Mouse (Mus musculus) adrenal gland, postnatal 36 days (tissue): ENCODE results near the gene Hdac9. TPM values are rescaled to one million over a fixed set of nuclear protein-coding genes. Genes with fewer than 3 reads are reported as not detected.

Experiments
- DNase-seq, 2 experiments: peaks; one replicate each; pipeline ENCODE4 v3.0.0; 2021; ENCODE audit warnings: mixed read lengths in 1 of 2
- total RNA-seq, 2 experiments: library from RNA; stranded (reverse); gene quantifications; 2 replicates each; pipeline ENCODE4 v1.2.3; 2021

Gene Hdac9
- total RNA-seq, 2 experiments from 2014 or later, result 0.99 to 1.0 TPM

DNA sequence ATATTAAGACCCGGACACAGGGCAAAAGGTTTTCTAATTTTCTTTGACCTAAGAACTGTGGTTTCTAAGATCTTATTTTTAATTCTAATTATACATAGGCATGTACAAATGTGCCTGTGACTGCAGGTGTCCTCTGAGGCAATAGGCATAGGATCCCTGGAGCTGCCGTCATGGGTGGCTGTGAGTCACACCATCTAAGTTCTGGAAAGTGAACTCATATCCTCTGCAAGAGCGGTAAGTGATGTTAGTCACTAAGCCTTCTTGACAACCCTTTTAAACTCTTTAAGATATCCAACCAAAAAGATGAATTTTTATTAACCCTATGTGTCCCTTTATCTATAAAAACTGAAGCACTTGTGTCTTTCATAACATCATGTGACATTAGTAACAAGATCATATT lies 304.4 kb downstream of the Hdac9 start:
- DNase-seq, result no peak

DNA sequence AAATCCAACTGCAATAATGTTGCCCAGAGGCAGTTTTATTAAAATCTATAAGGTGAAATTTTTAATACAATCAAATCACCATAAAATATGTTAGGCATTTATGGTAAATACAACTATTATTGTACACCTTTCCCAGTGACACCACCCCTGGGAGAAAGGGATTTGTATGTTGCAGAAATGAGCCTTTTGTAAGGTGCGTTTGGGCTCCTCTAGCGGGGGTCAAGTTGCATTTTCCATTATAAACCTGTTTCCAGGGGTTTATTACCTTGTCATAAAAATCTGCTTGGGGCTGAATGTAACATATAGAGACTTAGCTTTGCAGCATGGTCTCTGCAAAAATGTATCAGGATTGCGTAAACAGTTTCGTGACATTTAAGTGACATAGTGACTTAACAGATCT lies 312.4 kb downstream of the Hdac9 start:
- DNase-seq, result no peak

DNA sequence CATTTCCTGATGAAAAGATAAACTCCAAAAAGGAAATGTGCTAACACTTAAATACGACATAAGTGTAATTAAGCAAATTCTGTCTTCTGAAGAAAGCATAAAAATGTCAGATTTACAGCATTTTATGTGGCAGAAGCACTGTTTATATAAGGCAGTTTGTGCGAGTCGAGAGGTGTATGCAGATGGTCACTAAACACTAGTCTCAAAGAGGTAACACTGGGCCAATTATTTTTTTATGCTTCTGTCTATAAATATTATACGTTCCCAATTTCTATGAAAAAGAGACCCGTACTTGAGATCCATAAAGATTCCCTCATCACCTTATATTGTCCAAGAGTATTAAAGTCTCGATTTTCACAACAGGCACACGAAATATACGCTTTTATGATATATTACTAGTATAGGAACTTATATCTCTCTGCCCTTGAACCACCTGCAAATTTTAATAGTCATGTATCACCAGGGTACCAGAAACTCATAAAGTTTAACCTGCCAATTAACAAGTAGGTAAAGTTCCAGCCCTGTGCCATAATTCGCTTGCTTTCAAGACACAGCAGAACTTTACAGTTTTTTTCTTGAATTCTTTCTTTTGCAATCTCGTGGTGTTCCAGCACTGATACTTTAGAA lies 322.6 kb downstream of the Hdac9 start:
- DNase-seq, result no peak

DNA sequence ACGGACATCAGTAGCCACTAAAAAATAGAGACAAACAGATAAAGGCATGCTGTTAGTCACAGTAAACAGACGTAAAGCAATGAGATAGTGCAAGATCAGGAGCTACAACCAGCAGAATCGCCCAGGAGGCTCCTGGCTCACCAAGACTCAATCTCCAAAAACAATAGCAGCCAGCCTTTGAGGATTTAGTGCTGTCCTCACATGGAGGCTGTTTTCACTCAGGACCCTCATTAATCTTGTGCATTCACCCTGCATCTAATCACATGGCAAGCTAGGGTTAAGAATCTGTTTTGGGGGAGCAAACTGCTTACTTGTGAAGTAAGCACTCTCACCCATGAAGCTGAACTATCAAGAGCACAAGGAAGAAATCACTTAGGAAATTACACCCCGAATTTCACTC lies 329.7 kb downstream of the Hdac9 start:
- DNase-seq, result no peak

DNA sequence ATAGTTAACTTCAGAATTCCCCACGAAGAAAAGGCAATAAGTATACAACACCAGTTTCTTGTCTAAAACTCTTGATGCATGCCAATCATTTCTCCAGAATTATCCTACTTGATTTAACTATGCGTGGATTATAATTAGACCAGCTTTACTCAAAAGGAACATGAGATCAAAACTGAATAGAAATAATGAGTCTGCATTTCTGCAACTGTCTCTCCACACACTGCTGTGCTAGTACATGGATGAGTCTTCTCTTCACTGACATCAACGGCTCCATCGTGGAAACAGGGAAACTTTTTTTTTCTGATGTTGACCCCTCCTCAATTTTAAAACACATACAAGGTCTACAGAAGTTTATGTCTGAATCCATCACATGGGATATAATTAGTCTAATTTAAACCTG lies 334.4 kb downstream of the Hdac9 start:
- DNase-seq, result no peak

DNA sequence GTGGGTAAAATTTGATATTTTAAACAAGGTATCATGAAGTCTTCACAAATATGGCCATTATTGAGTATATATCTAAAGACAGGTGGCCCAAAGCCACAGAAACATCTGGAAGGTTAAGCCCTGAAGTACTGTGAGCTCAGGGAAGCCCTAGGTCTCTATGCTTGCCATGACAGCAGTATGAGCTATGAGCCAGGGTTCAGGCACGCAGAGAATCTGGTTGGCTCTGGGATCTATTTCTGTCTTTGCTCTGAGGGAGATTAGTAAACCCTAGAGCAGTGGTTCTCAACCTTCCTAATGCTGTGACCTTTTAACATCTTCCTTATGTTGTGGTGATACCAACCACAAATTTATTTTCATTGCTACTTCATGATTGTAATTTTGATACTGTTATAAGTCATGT lies 337.7 kb downstream of the Hdac9 start:
- no peak for DNase-seq

DNA sequence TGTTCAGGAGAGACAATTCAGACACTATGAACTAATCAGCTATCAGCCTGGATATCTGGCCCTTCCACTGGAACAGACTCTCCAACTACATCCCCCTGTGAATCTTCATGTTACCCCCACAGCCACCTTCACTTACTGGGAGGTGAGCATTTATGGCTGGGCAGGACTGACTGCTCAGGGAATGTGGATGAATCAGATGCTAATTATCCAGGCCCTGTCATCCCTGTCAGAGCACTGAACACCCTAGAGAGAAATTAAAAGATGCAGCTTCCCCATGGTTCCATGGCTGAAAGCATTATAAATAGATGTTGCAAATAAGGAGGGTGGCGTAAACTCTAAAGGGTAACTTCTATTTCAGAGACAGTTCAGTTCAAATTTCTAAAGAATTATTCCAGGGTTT lies 345.8 kb downstream of the Hdac9 start:
- no peak for DNase-seq

DNA sequence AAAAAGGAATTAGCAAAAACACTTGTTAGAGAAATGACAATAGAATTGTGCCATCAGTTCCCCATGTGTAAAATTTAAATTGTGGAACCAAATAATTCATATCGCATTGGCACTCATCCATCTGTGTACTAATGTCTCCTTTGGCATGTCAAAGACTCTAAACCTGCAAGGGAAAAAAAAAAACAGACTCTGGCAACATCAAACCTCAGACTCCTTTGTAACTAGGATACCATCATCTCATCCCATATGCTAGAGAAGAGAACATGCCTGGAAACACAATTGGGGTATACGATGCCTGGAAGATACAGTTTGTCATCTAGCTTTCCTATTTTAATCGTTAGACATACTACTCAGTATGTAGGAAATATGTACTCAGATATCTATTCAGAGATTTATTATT lies 347.4 kb downstream of the Hdac9 start:
- DNase-seq, result no peak

DNA sequence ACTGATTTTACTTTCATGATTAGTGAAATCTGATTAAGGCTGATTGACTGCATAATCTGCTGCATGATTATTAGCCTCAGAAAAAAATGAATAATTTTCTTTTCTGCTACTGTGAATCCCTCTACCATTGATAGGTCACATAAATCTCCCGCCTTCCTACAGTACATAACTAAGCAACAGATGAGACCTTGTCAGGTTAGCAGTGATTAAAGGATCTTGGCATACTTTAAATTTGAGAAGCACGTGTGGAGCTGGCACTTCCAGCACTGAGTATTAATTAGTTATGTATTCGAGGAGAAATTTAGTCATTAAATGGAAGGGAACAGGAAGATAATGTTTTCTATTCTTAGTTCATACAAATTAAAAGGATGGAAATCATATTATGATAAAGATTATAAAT lies 347.8 kb downstream of the Hdac9 start:
- DNase-seq, result no peak

DNA sequence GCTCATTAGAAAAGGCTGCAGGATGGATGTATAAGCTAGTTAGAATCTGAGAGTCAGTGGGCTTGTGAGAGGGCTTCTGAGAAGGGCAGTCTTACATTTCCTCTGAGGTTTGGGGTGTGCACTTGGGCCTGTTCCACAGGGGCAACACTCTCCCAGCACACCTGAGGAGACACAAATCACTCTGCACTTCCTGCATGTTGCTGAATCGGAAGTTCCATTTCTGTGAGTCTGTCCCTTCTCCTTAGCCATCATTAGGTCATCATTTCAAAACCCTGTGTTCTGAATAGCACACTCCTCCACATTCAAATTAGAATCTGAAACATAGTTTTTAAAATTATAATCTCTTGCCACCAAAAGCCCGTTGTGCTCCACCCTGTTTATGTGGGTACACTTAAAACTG lies 354.6 kb downstream of the Hdac9 start:
- DNase-seq, result no peak

DNA sequence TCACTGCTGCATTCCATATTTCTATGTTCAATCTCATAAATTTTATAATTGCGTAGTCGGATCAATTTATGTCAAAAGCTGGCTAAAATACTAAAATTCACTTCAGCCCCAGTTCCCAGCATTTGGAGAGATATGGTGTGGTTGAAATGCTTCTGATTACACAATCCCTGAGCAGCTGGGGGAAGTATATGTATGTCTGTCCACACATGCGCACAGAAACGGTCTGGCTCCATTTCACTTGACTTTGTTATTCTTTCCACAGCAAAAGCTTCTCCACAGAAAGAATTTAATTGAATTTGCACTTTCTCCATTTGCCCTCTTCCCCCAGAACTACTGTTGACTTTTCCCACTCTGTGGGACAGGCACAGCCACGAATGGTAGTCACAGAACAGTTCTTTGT lies 357.9 kb downstream of the Hdac9 start:
- no peak for DNase-seq

DNA sequence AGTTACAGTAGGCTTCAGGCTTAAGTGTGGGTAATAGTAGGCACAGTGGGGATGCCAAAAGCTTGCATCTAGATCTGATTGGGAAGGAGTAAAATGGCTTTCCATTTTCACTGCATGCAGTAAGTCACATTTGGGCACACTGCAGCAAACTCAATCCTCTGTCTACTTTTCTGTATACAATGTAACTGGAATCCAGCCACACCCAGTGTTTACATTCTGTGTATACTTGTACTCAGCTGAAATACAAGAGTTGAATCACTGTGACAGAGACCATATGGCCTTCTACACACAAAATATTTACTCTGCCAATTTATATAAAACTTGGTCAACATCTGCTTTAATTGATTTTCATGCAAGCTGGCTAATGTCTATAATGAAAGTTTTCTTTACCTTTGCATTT lies 362.1 kb downstream of the Hdac9 start:
- DNase-seq, result no peak

DNA sequence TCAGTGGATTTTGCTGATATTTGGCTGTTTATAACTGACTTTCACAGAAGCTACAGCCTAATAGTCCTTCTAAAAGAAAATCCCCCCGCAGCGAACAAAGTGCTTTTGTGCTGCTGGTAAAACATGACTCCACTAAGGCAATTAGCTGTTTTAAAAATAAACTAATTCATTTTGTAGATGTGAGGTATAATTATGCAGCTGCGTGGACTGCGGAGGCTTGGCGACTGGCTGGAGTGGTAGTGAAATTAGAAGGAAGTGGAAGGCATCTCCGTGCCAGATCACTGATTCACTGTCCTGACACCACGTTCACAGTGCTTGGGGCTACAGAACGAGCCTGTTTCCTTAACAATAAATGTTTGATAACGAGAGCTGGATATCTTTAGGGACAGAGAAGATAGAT lies 366.6 kb downstream of the Hdac9 start:
- DNase-seq, result no peak

DNA sequence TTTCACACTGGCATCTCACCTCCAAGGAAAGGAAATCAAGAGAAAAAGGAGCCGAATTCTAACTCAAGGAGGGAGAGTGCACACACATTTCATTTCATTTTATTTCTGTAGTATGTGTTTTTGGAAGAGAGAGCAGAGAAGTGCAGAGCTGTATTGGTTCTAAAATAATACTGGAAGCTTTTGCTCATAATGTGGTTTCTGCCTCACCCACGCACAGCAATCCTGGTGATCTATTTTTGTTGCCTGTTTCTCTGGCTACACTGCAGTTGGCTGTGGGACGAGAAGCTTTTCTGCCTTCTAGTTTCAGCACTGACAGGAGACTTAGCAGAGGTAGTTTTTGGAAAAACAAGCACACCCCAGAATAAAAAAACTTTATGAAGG lies 387.7 kb downstream of the Hdac9 start:
- no peak for DNase-seq

DNA sequence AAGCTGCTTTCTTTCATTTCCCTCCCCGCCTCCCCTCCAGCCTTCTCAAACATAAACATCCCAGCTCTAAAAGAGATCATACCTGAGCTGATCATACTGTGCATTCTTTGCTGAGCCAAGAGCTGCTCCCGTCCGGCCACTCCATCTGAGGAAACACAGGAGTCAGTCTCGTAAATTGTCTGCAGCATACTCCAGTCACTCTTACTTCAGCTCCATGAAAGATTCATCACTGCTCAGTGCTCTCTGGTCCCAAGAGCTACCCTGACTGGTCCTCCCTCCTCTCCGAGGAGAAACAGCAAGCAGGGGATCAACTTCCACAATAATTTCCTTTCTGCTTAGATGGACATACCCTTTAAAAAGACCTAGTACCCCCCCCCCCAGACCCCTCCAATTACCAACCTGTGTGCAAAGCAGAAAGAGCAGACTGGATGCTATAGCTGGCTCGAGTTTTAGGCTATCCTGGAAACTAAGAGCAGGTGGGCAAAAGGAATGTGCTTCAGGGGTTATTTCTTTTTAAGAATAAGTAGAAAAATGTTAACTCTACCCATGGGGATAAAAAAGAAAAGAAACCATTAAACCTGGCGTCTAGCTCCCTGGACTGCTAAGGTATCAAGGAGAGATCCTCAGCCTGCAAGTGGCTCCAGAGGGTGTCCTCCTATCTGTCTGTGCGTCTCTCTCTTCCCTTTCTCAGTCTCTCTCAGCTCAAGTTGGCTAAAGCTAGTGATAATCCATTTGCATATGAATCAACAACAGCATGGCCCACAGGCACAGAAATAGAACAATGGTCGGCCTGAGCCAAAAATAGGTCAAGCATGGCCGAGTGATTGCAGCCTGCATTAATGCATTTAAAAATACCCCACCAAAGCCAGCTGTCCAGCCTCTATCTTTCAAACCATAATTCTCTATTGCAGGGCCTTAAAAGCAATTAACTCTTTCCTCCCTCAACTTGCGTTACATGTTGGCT lies 388.4 kb downstream of the Hdac9 start:
- peak in 1 of 2 experiments; percentile 2 for DNase-seq

DNA sequence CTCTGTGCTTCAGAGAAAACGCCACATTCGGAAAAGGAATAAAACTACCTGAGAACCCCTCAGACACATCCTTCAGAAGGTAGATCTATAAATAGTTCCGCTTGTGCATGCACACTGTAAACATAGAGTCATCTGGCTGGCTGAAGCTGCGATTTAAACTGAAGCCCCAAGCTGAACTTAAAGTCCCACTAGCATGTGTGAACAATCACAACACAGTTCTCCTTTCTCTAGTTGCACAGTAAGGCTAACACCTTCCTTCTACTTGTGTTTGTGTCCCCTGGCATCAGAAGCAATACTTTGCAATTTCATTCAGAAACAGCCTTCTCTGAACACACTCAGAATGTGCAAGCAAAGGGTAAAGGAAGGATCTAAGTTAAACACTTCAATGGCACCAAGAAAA lies 389.1 kb downstream of the Hdac9 start:
- DNase-seq, result no peak

DNA sequence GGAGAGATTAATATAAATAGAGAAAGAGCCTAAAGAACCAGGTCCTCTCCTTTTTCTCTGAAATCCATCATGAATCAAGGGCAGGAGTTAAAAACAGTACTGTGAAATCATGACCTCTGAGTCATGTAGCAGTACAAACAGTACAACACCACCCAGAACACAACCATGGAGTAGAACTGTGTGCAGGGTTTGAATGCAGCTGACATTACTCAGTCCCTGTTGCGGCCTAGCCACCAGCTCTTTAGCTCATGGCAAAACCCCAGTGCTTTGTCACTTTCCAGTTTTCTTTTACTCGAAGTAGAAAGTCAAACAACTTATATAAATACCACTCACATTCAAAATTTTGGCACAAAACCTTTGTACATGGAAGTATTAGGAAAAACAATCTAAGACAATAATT lies 395.4 kb downstream of the Hdac9 start:
- DNase-seq, result peak; percentile 4 to 13

DNA sequence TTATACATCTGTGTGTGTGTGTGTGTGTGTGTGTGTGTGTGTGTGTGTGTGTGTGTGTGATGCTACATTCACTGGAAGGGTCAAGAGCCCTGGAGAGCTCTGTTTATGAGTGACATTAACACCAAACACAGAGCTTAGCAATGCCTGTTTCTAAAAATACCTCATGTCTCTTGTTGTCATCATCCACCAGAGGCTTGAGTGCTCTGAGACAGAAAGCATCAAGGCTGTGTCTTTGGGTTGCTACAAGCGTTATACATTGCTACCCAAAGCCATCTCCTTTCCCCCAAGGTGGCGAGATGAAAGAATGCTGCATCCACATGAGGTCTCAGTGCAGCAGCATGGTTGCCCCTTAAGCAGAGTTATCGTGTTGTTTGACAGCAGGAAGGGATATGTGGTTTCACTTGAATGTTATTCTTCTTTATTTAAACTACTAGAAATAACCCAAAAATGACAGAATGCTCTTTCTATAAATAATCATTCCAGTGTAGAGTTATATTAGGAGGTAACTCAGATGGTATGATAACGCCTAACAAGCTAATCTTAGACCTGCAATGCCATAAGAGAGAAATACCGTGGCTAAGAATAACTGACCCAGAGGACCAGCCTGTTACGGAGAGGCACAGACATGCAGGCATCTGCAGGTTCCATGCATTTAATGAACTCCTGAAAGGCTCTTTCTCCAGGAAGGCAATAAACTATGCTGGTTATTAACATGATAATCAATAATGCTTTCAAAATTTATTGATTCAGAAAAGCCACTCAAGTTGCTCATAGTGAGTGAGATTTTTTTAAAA lies 399.9 kb downstream of the Hdac9 start:
- DNase-seq, result no peak

DNA sequence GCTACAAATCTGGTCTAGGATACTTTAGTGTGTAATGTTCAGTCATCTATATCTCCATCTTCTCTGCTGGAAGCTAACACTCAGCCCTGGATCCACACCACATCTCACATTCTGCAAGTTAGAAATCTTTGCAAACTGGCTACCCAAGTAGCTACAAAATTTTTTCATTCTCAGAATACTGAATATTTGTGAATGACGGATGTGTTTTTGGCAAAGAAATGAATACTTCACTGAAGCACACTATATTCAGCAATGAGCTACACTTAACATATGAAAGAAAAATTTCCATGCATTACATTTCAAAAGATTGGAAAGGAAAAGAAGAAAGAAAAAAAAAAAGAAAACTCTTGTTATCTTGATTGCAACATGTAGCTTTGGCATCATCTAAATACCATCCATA lies 410.6 kb downstream of the Hdac9 start:
- no peak for DNase-seq

DNA sequence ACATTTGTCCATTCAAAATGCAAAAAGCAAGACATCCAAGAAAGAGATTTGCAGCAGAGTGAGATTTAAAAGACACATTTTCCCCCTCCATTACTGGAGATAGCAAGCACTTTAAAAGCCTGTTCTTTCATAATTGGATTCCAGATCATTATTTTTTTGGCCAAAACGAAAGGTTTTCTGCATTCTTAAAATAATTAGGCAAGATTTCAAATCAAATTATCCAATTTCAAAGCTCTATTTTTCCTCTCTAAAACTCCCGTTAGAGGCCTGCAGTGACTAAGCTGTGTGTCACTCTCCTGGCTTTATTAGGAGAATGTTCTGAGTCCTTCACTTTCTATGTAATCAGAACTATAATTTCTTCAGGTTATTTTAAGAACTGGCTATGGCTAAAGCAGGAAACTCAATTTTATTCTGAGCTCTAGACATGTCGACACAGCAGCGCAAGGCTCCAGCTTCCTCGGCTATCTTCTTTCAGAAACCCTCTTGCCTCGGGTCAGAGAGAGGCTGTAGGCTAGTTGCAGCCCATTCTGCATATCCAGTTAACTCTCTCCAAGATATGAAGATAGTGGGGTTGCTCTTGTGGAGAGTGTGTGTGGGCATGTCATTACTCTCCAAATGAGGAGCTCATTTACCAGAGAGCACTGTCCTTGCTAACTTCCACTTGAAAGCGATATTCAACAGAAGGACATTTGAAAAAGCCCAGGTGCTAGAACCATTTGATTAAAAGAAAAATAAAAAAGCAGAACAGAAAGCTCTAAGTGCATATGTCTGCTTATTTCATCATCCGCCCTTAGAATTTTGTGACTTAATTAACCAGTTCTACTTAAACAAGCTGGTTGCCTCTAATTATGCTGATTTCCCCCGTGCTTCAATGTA lies 417.9 kb downstream of the Hdac9 start:
- DNase-seq, result no peak

DNA sequence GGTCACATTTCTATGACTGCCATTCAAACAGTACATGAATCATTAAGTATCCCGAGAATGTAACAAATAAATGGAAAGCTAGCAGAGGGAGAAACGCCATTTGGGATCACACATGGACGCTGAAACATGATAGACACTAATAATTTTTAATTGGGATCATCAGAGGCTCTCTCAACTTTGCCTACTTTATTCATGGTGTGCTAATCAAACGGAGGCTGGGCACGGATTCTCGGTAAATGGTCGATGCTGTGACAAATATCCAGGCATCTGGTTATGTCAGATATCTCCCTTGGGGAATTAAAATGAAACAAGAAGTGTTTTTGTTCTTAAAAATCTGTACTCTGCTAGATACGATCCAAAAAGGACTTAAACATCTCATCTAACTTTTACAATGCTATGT lies 418.6 kb downstream of the Hdac9 start:
- DNase-seq, result no peak

DNA sequence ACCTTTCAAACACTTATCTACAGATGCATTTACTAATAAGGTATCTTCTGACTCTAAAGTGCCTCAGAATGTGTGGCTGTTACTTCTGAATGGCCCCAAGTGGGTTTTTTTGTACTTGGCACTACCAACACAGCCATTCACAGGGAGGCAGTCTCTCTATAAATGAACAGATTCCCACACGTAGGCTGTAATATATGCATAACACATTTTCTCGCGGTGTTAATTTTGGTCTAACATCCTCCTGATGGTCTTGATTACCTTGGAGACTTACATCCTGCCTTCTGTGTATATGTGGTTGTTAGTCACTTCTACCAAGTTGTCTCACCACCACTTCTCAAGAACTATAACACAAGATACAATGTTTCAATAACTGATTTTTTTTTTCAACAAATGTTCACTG lies 419.2 kb downstream of the Hdac9 start:
- no peak for DNase-seq
